Mouse (Mus musculus) G1E-ER4 (cell line): ENCODE measurements around the gene Cav3. TPM values are rescaled to one million over a fixed set of nuclear protein-coding genes. Genes with fewer than 3 reads are reported as not detected.

Source experiments
- GATA1 ChIP-seq: IDR thresholded peaks from one replicate; pipeline ENCODE4 v1.8.0; 2012; ENCODE audit warnings: low read length, inconsistent platforms
- polyA plus RNA-seq: library from polyadenylated mRNA; stranded (reverse); fragments of >175 nt; gene quantifications from 2 replicates; pipeline ENCODE4 v1.2.3, GENCODE M21; 2012

Cav3 gene
- not detected in 2 replicates for polyA plus RNA-seq

DNA sequence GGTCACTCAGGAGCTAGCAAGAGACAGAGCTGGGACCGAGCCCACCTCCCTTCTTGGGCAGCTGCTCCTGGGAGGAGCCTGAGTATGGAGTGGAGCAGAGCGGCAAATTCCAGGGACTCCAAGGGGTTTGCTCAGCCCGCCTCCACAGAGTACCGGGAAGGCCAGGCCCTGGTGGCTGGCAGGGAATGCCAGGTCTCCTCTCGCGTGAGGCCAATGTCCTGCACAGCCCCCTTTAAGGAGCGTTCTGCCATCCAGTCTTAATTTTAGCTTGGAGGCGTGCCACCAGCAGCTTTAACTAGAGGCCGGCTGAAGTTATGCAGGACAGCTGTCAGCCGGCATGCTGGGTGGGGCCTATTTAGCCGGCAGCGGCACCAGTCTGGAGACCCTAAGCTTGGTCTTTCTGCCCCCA lies at the start of gene Cav3:
TSS of gene Cav3 (plus strand) at position 165 of the 409 bp plus-strand sequence.
- no peak for TF ChIP-seq GATA1

DNA sequence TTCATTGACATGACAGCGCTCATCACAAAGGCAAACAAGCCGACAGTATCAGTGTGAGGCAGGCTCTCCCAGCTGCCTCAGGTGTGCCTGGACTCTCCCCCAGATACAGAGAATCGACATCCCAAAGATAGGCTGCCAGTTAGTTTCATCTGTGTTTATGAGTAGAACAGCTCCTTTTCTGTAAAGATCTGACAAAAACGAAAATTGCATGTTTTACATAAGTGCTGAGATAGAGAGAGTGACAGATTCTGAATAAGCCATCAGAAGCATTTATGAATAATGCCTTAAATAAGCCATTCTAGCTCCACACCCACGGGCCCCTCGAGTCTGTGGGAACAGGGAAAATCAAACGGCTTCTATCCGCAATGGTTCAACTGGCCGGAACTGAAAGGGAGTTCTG lies 40.0 kb upstream of the Cav3 start:
- TF ChIP-seq GATA1: no peak

DNA sequence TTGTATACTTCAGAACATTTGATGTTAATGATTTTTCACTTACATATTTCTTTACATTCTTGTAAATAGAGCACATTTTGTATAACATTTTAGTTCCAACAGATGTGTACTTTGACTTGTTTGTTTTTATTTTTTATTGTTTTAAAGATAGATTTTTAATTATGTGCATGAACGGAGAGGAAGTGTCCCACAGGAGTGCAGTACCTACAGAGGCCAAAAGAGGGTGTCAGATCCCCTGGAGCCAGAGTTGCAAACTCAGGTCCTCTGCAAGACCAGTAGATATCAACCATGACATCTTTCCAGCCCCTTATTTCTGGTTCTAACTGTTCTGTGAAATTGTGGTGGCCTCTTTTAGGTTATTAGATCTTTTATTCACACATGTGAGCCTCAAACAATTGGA lies 38.4 kb upstream of the Cav3 start:
- no peak for TF ChIP-seq GATA1

- no peak for TF ChIP-seq GATA1
Observed at GRCm38 (mm10) chr6:112423746-112424501, 35.4 kb upstream of the Cav3 start.

GRCm38 (mm10) chr6:112426018-112426732 lies 33.1 kb upstream of the Cav3 start:
- no peak for TF ChIP-seq GATA1

DNA sequence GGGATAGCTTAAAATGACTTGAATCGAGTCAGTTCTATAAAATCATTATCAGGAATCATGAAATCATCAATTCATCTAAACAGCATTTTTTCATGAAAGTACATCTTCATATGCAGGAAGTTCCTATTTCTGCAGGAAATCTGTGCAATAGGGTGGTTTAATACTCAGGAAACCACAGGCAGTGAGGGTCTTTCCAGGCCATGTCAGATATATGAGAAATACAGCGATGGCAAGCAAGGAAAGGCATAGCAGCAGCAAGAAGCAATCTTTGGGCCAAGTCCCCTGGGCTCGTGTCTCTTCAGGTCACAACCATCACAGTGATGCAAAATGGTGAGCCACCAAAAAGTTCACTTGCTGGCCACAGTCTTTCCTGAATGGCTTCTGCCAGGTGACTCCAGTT lies 13.6 kb upstream of the Cav3 start:
- no peak for TF ChIP-seq GATA1

DNA sequence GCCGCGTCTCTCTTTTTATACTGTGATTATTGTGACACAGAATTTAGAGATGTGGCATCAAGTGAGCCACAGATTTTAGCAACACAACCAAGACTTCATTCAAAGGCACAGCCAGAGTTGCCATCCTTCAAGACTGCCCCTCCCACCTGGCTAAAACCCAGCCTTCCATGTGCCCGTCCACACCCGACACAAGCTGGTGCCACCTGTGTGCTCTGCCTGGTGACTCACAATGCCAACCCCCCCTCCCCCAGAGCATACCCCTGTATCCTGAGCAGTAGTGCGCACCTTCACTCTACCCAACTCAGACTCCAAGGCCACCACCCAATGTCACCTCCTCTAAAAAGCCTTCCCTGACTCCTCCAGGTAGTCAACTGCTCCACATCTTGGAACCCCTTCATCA lies 2.2 kb downstream of the Cav3 start:
- TF ChIP-seq GATA1: no peak

GRCm38 (mm10) chr6:112463331-112463730 lies 4.0 kb downstream of the Cav3 start:
- TF ChIP-seq GATA1: no peak

DNA sequence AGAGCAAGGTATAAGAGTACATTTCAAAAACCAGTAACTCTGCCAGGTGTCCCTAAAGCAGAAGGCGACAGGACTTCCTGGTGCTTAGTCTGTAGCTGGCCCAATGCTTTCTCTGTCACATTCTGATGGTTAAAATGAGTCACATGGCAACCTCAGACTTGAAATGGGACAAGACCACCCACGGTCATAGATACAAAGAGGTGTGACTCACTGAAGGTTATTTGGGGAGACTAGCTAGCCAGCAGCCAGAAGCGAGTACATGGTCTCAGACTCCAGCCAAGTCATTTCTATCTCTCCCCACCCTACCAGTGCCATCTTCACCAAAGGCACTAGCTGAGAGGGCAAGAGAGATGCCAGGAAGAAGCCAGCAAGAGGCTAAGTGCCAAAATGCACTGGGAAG lies 6.1 kb downstream of the Cav3 start:
- TF ChIP-seq GATA1: no peak

- no peak for TF ChIP-seq GATA1
Observed at GRCm38 (mm10) chr6:112466001-112466400, 6.7 kb downstream of the Cav3 start.

DNA sequence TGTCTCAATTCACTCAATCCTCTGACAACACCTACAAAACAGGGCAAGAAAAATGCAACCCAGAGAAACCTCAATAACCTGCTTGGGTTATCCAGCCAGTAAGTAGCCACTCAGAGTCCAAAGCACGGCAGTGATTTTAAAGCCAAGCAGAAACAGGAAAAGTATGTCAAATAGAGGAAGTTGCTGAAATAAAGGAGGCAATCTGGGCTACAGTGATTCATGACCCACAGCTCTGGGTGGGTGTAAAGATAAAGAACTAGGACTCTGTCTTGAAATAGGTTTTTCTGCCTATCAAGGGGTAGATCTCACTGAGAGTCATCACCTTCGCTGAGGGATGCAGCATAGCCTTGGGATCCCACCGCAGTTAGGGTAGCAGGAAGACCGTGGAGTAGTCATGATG lies 12.3 kb downstream of the Cav3 start:
- TF ChIP-seq GATA1: no peak

DNA sequence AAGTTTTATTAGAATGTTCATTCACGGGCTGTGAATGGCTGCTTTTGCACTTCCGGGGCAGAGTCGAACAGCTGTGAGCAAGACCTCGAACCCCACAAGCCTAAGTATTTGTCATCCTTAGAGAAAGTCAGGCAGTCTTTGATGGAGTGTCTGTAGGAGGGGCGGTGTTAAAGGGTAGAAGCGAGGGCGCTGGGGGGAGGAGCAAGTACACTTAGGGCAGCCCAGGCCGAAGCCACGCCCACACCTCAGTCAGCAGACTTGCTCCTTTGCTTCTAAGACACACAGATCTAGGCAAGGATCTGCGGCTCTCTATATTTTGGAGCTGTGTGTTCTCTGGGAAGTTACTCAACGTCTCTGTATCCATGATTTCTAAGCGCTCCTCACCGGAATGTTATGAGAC lies 20.6 kb downstream of the Cav3 start:
- no peak for TF ChIP-seq GATA1

GRCm38 (mm10) chr6:112484316-112484715 lies 25.0 kb downstream of the Cav3 start:
- no peak for TF ChIP-seq GATA1

GRCm38 (mm10) chr6:112487993-112488392 lies 28.7 kb downstream of the Cav3 start:
- TF ChIP-seq GATA1: no peak

DNA sequence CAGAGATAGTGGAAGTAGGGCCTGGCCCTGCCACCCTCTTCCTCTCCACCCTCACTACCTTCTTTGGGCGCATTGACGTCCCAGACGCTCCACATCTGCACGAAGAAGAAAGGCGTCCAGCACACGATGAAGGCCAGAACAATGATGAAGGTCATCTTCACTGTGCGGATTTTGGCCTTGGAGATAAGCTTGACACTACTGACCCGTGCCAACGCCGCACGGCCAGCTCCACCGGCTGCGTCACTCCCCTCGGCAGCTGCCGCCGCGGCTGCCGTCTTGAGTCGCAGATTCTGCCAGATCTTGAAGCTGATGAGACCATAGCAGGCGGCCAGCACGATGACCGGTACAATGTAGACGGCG lies 29.5 kb downstream of the Cav3 start:
- TF ChIP-seq GATA1: no peak

- no peak for TF ChIP-seq GATA1
Observed at GRCm38 (mm10) chr6:112489181-112489909, 30.0 kb downstream of the Cav3 start.
